Mouse (Mus musculus) layer of hippocampus, postnatal 36 days (tissue): ENCODE results near the gene Armc5. TPM values are rescaled to one million over a fixed set of nuclear protein-coding genes. Genes with fewer than 3 reads are reported as not detected.

Source experiments
- DNase-seq, 2 experiments: peaks; one replicate each; pipeline ENCODE4 v3.0.0; 2022
- total RNA-seq, 2 experiments: library from RNA; stranded (reverse); gene quantifications; 2 replicates each; pipeline ENCODE4 v1.2.3; 2021

The Armc5 gene
- total RNA-seq, 2 experiments from 2014 or later: 11.2 to 12.2 TPM

DNA sequence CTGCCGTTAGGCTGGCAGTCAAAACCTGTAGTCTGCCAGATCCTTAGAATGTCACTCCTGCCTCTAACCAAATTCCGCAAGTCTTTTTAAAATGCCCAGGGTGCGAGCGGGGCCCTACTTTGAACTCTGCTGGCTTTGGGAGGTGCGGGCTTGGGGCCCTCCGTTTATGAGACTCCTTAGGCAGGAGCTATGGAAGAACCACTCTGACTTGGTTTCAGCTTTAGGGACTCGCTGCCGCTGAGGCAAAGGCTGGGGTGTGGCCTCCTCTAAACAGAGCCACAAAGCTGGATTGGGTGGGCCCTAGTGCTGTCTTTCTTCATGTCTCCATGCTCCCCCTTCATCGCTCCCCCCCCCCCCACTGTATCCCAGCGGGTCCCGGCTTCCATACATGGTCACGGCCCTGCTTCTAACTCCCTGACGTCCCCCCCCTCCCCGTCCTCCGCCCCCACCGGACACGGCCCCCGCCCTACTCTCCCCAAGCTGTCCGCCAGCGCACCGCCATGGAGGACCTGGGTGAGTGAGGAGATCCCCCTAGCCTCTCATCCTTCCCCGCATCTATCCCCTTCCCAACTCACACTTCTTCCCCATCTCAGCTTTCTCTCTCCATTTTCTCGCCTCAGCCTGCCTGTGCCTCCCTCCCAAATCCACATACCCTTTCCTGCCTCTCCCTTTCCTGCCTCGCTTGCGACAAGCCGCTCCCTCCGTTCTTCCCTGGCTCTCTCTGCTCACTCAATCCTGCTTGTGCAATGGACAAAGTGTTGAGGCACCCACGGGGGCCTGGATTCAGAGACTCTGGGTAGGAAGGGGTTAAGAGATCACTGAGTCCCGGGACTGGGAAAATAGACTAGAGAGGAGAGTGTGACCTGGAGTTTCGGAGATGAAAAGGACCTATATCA, 9.6 kb downstream of the Armc5 start, which contains the start of gene Tgfb1i1:
Gene Tgfb1i1 (plus strand): TSS at position 317 of the 896 bp plus-strand sequence.
- DNase-seq: peak in 1 of 2 experiments; percentile 32

DNA sequence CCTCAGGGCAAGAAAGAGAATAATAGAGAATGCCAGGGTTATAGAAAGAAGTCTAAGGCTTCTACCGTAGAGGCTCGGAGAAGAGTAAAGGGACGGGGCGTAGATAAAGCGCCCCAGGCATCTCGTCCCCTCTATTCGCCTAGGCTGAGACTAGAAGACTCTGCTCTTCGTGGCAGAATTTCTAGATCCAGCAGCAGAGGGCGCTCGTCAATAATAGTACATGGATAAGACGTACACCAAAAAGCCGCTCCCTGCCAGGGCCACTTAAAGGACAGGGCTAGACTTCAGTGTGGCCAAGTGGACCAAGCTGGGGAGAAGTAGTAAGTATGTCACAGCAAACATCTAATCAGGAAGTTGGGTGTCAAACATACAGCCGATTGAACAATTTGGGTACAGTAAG, 10.3 kb downstream of the Armc5 start:
- peak; percentile 71 to 81 for DNase-seq

DNA sequence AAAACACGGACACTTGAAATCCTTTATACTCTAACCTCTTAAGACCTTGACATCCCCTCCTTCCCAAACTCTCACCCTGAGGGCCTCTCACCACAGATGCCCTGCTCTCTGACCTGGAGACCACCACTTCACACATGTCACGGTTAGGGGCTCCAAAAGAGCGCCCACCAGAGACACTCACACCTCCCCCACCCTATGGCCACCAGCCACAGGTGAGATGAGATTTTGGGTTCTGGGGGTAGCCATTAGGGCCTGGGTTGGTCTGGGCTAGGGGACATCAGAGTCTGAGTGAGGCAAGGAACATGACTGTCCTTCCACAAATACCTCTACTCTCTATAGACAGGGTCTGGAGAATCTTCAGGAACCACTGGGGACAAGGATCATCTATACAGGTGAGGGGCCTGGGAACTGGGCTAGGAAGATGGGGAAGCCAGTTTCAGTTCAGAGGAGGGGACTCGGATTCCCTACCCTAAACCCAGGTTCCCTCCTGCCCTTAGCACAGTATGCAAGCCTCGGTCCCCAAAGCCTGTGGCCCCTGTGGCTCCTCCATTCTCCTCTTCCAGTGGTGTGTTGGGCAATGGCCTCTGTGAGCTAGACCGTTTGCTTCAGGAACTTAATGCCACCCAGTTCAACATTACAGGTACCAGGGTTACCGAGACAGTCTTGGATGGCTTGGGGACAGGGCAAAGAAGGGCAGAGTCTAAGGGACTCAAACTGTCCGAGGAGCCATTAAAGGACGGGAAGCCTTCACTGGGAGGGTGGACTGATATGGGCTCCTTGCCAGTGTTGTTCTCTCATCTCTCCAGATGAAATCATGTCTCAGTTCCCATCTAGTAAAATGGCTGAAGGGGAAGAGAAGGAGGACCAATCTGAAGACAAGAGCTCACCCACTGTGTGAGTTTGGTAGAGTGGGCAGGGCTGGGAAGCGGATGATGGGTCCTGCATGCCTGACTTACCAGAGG, 11.2 kb downstream of the Armc5 start:
- DNase-seq: no peak

DNA sequence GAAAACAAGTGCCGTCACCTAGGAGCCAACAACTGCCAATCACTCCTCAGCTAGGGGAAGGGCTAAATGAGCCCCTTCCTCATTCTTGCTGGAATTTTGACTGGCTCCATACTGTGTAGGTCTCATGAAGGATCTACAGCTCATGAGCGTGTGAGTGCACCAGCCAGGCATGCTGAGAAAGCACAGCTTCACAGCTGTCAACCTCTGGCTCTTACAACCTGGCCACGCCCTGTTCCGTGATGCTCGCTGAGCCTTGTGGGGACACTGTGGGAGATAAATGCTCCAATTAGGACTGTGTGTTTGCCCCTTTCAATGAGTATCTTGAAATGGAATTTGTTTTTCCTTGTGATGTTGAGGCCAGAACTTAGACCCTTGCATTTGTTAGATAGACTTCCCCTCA, 12.9 kb downstream of the Armc5 start:
- DNase-seq: no peak

GRCm38 (mm10) chr7:128251946-128252345, 14.8 kb downstream of the Armc5 start:
- DNase-seq: no peak

- DNase-seq: peak; percentile 74 to 78
These were observed 15.5 kb downstream of the Armc5 start for GRCm38 (mm10) chr7:128252609-128253008.

- DNase-seq: no peak
These were observed 17.8 kb downstream of the Armc5 start for GRCm38 (mm10) chr7:128254978-128255377.

DNA sequence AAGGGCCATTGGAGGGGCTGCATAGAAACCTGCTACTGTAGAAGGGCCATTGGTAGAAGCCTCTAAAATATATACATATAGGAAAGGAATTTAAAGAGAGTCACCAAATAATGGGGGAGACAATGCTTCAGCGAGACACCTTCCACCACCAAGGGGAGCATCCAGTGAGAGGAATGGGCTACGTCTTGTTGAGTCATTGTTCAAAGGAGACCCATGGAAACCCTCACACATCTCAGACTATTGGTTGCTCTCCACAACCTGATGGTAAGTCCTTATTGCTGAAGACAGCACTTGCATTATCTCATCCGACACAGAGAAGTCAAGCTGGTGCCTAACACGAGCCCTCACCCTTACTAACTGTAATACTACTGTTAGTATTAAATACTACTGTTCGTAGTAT, 18.6 kb downstream of the Armc5 start:
- no peak for DNase-seq

DNA sequence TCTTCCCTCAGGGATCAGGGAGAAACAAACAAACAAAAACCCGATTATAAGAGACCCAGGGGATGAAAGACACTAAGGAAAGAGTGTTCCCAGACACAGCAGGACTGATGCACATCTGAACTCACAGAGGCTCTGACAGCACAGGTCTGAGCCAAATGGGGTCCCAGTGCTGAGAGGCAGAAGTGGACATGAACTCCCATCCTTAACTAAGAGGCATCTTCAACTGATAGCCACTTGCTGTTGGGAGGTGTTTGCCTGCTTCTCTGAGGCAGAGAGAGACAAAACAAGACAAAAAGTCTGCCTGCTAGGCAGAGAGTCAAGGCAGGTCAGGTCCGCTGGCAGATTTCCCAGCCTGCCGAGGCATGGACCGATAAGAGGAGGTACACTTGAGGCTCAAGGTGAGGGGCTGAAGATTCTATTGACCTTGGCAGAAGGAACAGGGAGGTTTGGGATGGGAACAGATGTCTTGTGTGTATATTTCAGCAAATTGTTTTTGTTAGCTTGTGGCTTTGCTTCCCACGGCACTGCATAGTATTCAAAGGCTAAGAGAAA, 19.7 kb downstream of the Armc5 start:
- no peak for DNase-seq

GRCm38 (mm10) chr7:128265411-128265810, 28.3 kb downstream of the Armc5 start, which contains the start of gene Slc5a2:
Gene Slc5a2 (plus strand): TSS chr7:128265657.
- no peak for DNase-seq

DNA sequence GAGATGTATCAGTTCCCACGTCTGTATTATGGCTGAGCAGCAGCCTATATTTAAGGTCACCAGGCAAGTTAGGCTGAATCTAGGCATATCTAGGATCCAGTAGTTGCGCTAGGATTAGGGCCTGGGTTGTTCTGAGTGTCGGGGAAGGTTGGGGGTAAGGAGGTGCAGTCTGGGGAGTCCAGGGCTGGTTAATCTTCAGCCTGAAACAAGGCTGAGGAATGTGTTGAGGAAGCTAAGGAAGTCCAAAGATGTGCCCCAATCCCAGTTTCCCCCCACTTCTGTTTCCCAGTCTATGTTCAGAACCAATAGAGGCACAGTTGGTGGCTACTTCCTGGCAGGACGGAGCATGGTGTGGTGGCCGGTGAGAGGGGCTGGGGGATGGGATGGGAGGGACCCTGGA, 28.9 kb downstream of the Armc5 start:
- no peak for DNase-seq

- DNase-seq: no peak
These were observed 30.2 kb downstream of the Armc5 start for GRCm38 (mm10) chr7:128267391-128267790.

GRCm38 (mm10) chr7:128267813-128268212, 30.7 kb downstream of the Armc5 start:
- DNase-seq: no peak

- no peak for DNase-seq
These were observed 33.3 kb downstream of the Armc5 start for GRCm38 (mm10) chr7:128270431-128270850.

DNA sequence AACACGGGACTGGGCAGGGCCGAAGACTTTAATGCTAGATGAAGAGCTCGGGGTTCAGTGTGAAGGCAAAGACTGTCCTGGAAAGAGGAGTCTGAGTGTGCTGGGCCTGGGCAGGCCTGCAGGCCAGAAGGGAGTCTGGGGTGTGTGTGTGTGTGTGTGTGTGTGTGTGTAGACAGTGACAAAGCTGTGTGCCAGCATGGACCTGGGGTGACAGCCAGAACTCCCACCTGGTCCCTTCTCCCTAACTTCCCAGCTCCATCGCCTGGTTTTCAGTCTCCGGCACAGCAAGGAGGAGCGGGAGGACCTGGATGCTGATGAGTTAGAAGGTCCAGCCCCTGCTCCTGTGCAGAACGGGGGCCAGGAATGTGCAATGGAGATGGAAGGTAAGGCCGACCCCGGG, 34.4 kb downstream of the Armc5 start:
- DNase-seq: no peak

DNA sequence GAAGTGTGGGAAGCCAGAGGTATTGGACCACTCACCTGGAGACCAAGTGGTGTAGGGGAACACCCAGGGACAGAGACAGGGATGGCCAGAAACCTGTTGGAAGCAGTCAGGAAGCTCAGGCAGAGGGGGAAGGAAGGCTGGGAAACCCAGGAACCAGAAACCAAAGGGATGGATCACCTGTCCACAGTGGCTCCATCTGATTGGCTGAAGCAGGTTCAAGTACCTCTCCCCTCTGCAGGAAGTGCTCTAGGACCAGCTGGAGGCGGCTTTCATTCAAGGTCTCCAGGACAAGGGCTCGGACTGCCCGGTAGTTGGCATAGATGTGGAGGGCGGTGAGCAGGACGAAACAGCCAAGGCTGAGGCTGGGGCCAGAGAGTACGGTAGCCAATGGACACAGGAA, 38.9 kb downstream of the Armc5 start:
- DNase-seq: no peak

DNA sequence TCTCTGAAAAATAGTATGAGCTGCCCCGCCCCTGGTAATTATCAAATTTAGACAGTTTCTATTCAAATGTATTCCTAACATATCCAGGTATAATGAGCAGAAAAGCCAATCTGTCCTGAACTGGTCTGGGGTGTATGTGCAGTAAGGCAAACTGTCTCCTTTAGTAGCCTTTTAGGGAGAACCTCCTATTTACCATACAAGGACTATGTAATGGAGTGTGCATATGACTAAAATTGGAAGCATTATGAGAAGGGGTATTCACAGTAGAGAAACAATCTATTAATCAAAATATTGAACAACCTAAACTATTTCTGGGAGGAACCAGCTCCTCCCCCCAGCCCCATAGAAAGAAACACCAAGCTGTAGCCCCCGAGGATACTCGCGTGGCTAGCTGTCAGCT, 42.6 kb downstream of the Armc5 start:
- no peak for DNase-seq

DNA sequence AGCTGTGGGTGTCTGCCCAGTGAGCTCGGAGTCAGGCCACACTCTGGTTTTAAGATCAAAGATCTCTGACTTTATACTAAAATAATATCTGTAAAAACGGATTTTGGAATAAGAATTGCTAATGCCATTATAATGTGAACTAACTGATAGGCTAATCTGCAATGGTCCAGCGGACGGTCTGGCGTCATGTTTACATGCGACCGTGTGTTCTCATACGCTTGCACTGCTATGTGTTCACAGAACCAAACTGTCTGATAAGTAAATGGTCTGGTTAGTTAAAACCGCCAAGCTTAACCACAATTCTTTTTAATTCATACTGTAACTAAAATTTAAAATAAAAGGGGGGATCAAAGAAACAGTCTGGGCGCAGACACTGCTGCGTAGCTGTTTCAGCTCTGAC, 44.6 kb downstream of the Armc5 start:
- DNase-seq: no peak

- no peak for DNase-seq
These were observed 45.5 kb downstream of the Armc5 start for GRCm38 (mm10) chr7:128282532-128283244.

- DNase-seq: no peak
These were observed 46.9 kb downstream of the Armc5 start for GRCm38 (mm10) chr7:128284047-128284446.

DNA sequence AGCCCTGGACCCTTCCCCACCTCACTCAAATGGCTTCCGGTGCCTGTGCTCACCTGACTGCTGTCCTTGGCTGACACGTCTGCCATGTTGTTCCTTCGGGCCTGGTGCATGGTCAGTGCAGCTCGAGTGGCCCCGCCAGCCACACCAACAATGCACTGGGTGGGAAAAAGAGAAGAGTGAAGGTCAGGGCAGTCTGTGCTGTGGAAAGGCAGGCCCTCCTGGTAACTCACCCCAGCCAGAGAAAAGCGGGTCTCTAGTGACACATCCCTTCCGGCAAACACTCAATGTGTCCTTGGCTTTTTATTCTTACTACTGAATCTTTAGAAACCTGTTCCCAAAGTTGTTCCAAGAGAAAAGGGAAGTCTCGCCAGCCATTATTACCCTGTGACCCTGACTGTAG, 47.9 kb downstream of the Armc5 start:
- DNase-seq: no peak

GRCm38 (mm10) chr7:128288923-128289544, 51.9 kb downstream of the Armc5 start:
- no peak for DNase-seq
